Mouse (Mus musculus): ENCODE measurements around the gene Shisa3. TPM values are rescaled to one million over a fixed set of nuclear protein-coding genes. Genes with fewer than 3 reads are reported as not detected.

Gene Shisa3
- 16.2 and 30.1 TPM in 2 replicates for polyA plus RNA-seq (2016; fragmentation: Nextera tagmentation; extraction: Ambion mirVana)

GRCm38 (mm10) chr5:67607804-67608673 lies at the start of gene Shisa3:
TSS of gene Shisa3 (plus strand) at chr5:67607882.
- H3K36me3 ChIP-seq: peaks cover 8% of the 10 kb centered on the region
- H3K27me3 ChIP-seq (ENCODE audit: low read depth, poor library complexity, severe bottlenecking): peaks cover 100% of the 10 kb centered on the region
- H3K4me3 ChIP-seq: peak within 1 kb of the TSS; percentile 66
- peak within 1 kb of the TSS; percentile 88 for H3K27ac ChIP-seq (replicated peaks)
- peaks cover 36% of the 10 kb centered on the region for H3K4me1 ChIP-seq
- WGBS: under 1% methylated on average over 86 of the region's 86 CpGs
- H3K9me3 ChIP-seq (replicated peaks): no peaks in the 10 kb centered on the region
- peak; percentile 77 for DNase-seq (ENCODE audit: low spot score)

GRCm38 (mm10) chr5:67558644-67559043 lies 49.0 kb upstream of the Shisa3 start:
- H3K4me3 ChIP-seq: no peak overlapping the region
- H3K27me3 ChIP-seq (ENCODE audit: low read depth, poor library complexity, severe bottlenecking): no peaks in the 10 kb centered on the region
- 76% methylated on average over 4 of the region's 4 CpGs for WGBS
- DNase-seq (ENCODE audit: low spot score): no peak
- 0 out of 2 replicates have a peak, but pooled peaks cover 2% of the 10 kb centered on the region for H3K4me1 ChIP-seq
- H3K9me3 ChIP-seq (replicated peaks): no peaks in the 10 kb centered on the region
- no peaks in the 10 kb centered on the region for H3K36me3 ChIP-seq
- H3K27ac ChIP-seq (replicated peaks): no peak overlapping the region

- Histone ChIP-seq H3K27ac (replicated peaks) (no peak overlapping the region), H3K4me3 (no peak overlapping the region), H3K27me3 (ENCODE audit: low read depth, poor library complexity, severe bottlenecking) (no peaks in the 10 kb centered on the region), H3K4me1 (0 out of 2 replicates have a peak, but pooled peaks cover 2% of the 10 kb centered on the region), H3K36me3 (no peaks in the 10 kb centered on the region), H3K9me3 (replicated peaks) (no peaks in the 10 kb centered on the region)
- 87% methylated on average over 3 of the region's 3 CpGs for WGBS
- no peak for DNase-seq (ENCODE audit: low spot score)
Measured at GRCm38 (mm10) chr5:67559063-67559462, 48.6 kb upstream of the Shisa3 start.

- Histone ChIP-seq H3K36me3 (no peaks in the 10 kb centered on the region), H3K9me3 (replicated peaks) (no peaks in the 10 kb centered on the region), H3K4me1 (no peaks in the 10 kb centered on the region), H3K27me3 (ENCODE audit: low read depth, poor library complexity, severe bottlenecking) (no peaks in the 10 kb centered on the region), H3K27ac (replicated peaks) (no peak overlapping the region), H3K4me3 (no peak overlapping the region)
- 86% methylated on average over 6 of the region's 6 CpGs for WGBS
- no peak for DNase-seq (ENCODE audit: low spot score)
Measured at GRCm38 (mm10) chr5:67572552-67573155, 35.0 kb upstream of the Shisa3 start.

GRCm38 (mm10) chr5:67574039-67574438 lies 33.6 kb upstream of the Shisa3 start:
- whole genome bisulfite sequencing: 91% methylated on average over 9 of the region's 9 CpGs
- no peak for DNase-seq (ENCODE audit: low spot score)
- no peak overlapping the region for H3K4me3 ChIP-seq

GRCm38 (mm10) chr5:67575705-67576104 lies 32.0 kb upstream of the Shisa3 start:
- DNase-seq (ENCODE audit: low spot score): no peak
- no peaks in the 10 kb centered on the region for H3K9me3 ChIP-seq (replicated peaks)
- no peaks in the 10 kb centered on the region for H3K27me3 ChIP-seq (ENCODE audit: low read depth, poor library complexity, severe bottlenecking)
- no peaks in the 10 kb centered on the region for H3K4me1 ChIP-seq
- no peaks in the 10 kb centered on the region for H3K36me3 ChIP-seq
- H3K4me3 ChIP-seq: no peak overlapping the region
- no peak overlapping the region for H3K27ac ChIP-seq (replicated peaks)
- WGBS: 94% methylated on average over 2 of the region's 2 CpGs

More at GRCm38 (mm10) chr5:67574039-67574438, 33.6 kb upstream of the Shisa3 start:
- Histone ChIP-seq H3K27ac (replicated peaks) (no peak overlapping the region), H3K36me3 (no peaks in the 10 kb centered on the region), H3K4me1 (no peaks in the 10 kb centered on the region), H3K9me3 (replicated peaks) (no peaks in the 10 kb centered on the region), H3K27me3 (ENCODE audit: low read depth, poor library complexity, severe bottlenecking) (no peaks in the 10 kb centered on the region)

- Histone ChIP-seq H3K27ac (replicated peaks) (no peak overlapping the region), H3K9me3 (replicated peaks) (no peaks in the 10 kb centered on the region), H3K27me3 (ENCODE audit: low read depth, poor library complexity, severe bottlenecking) (no peaks in the 10 kb centered on the region), H3K4me1 (no peaks in the 10 kb centered on the region), H3K4me3 (no peak overlapping the region), H3K36me3 (no peaks in the 10 kb centered on the region)
- 57% methylated on average over 6 of the region's 6 CpGs for WGBS
- DNase-seq (ENCODE audit: low spot score): no peak
Measured at GRCm38 (mm10) chr5:67579725-67580633, 27.7 kb upstream of the Shisa3 start.

- 76% methylated on average over 1 of the region's 1 CpGs for WGBS
- H3K4me1 ChIP-seq: no peaks in the 10 kb centered on the region
- no peaks in the 10 kb centered on the region for H3K9me3 ChIP-seq (replicated peaks)
- no peak overlapping the region for H3K27ac ChIP-seq (replicated peaks)
- H3K36me3 ChIP-seq: no peaks in the 10 kb centered on the region
- H3K27me3 ChIP-seq (ENCODE audit: low read depth, poor library complexity, severe bottlenecking): peaks cover 29% of the 10 kb centered on the region
- DNase-seq (ENCODE audit: low spot score): no peak
- no peak overlapping the region for H3K4me3 ChIP-seq
Measured at GRCm38 (mm10) chr5:67595070-67595469, 12.6 kb upstream of the Shisa3 start.

- WGBS: 85% methylated on average over 7 of the region's 7 CpGs
- no peak overlapping the region for H3K27ac ChIP-seq (replicated peaks)
Measured at GRCm38 (mm10) chr5:67595629-67596028, 12.1 kb upstream of the Shisa3 start.

GRCm38 (mm10) chr5:67599935-67600334 lies 7.7 kb upstream of the Shisa3 start:
- WGBS: 92% methylated on average over 9 of the region's 9 CpGs
- Histone ChIP-seq H3K4me1 (no peaks in the 10 kb centered on the region), H3K9me3 (replicated peaks) (no peaks in the 10 kb centered on the region), H3K4me3 (no peak overlapping the region), H3K36me3 (no peaks in the 10 kb centered on the region), H3K27me3 (ENCODE audit: low read depth, poor library complexity, severe bottlenecking) (peaks cover 73% of the 10 kb centered on the region), H3K27ac (replicated peaks) (no peak overlapping the region)
- no peak for DNase-seq (ENCODE audit: low spot score)

More at GRCm38 (mm10) chr5:67595629-67596028, 12.1 kb upstream of the Shisa3 start:
- H3K27me3 ChIP-seq (ENCODE audit: low read depth, poor library complexity, severe bottlenecking): peaks cover 34% of the 10 kb centered on the region
- DNase-seq (ENCODE audit: low spot score): no peak
- H3K4me3 ChIP-seq: no peak overlapping the region
- no peaks in the 10 kb centered on the region for H3K4me1 ChIP-seq
- no peaks in the 10 kb centered on the region for H3K9me3 ChIP-seq (replicated peaks)
- H3K36me3 ChIP-seq: no peaks in the 10 kb centered on the region

- Histone ChIP-seq H3K36me3 (peaks cover 3% of the 10 kb centered on the region), H3K4me1 (peaks cover 36% of the 10 kb centered on the region), H3K27me3 (ENCODE audit: low read depth, poor library complexity, severe bottlenecking) (peaks cover 100% of the 10 kb centered on the region), H3K4me3 (no peak overlapping the region), H3K27ac (replicated peaks) (no peak overlapping the region), H3K9me3 (replicated peaks) (no peaks in the 10 kb centered on the region)
- DNase-seq (ENCODE audit: low spot score): no peak
- WGBS: 49% methylated on average over 5 of the region's 5 CpGs
Measured at GRCm38 (mm10) chr5:67605951-67606350, 1.7 kb upstream of the Shisa3 start.

All from midbrain, embryonic 10.5 days (tissue).